Mouse (Mus musculus): ENCODE data around the gene Sgk1. TPM values are rescaled to one million over a fixed set of nuclear protein-coding genes. Genes with fewer than 3 reads are reported as not detected.

The Sgk1 gene
- polyA plus RNA-seq, 1 experiment from 2014 or later: 29.6 TPM

DNA sequence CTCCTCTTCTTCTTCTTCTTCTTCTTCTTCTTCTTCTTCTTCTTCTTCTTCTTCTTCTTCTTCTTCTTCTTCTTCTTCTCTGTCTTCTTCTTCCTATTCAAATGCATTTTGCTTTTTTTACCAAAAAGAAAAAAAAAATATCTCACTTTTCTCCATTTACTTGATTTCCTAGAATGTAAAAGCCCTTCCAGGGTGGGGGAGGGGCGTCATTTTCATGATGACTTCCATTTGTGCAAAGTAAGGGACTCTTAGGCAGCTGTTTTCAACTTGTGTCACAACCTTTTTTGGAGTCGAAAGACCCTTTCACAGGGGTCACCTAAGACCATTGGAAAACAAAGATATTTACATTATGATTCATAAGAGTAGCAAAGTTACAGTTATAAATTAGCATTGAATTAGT is 22.2 kb downstream of the Sgk1 start:
- H3K27ac ChIP-seq (ENCODE audit: low read depth): no peak overlapping the region
- WGBS: 81% methylated on average over 2 of the region's 2 CpGs
- DNase-seq (ENCODE audit: low spot score) (no peak), ATAC-seq (replicated peaks; ENCODE audit: low FRiP score, low TSS enrichment, low read depth) (no peak)
- 0 out of 2 replicates have a peak, but pooled peaks cover 8% of the 10 kb centered on the region for H3K4me1 ChIP-seq (replicated peaks; ENCODE audit: control insufficient read depth, insufficient read depth, low read length)
- H3K4me2 ChIP-seq (ENCODE audit: low read length): no peak overlapping the region
- H3K36me3 ChIP-seq (ENCODE audit: control insufficient read depth, insufficient read depth, low read length): no peaks in the 10 kb centered on the region
- no peak overlapping the region for H3K9ac ChIP-seq (ENCODE audit: low read length)
- H3K9me3 ChIP-seq (ENCODE audit: control insufficient read depth, low read length): no peaks in the 10 kb centered on the region
- H3K4me3 ChIP-seq (ENCODE audit: low read depth, low read length): no peak overlapping the region
- H3K27me3 ChIP-seq (replicated peaks; ENCODE audit: control insufficient read depth, insufficient read depth, low read length): no peaks in the 10 kb centered on the region

GRCm38 (mm10) chr10:21905616-21906015 is 23.6 kb downstream of the Sgk1 start:
- no peak for DNase-seq (ENCODE audit: low spot score)
- H3K36me3 ChIP-seq (ENCODE audit: control insufficient read depth, insufficient read depth, low read length): no peaks in the 10 kb centered on the region
- no peak overlapping the region for H3K4me2 ChIP-seq (ENCODE audit: low read length)
- H3K4me3 ChIP-seq (ENCODE audit: low read depth, low read length): no peak overlapping the region
- H3K27ac ChIP-seq (ENCODE audit: low read depth): no peak overlapping the region
- H3K4me1 ChIP-seq (replicated peaks; ENCODE audit: control insufficient read depth, insufficient read depth, low read length): 0 out of 2 replicates have a peak, but pooled peaks cover 8% of the 10 kb centered on the region
- 86% methylated on average over 1 of the region's 1 CpGs for WGBS
- no peak overlapping the region for H3K9ac ChIP-seq (ENCODE audit: low read length)
- no peaks in the 10 kb centered on the region for H3K27me3 ChIP-seq (replicated peaks; ENCODE audit: control insufficient read depth, insufficient read depth, low read length)
- no peak for ATAC-seq (replicated peaks; ENCODE audit: low FRiP score, low TSS enrichment, low read depth)
- no peaks in the 10 kb centered on the region for H3K9me3 ChIP-seq (ENCODE audit: control insufficient read depth, low read length)

DNA sequence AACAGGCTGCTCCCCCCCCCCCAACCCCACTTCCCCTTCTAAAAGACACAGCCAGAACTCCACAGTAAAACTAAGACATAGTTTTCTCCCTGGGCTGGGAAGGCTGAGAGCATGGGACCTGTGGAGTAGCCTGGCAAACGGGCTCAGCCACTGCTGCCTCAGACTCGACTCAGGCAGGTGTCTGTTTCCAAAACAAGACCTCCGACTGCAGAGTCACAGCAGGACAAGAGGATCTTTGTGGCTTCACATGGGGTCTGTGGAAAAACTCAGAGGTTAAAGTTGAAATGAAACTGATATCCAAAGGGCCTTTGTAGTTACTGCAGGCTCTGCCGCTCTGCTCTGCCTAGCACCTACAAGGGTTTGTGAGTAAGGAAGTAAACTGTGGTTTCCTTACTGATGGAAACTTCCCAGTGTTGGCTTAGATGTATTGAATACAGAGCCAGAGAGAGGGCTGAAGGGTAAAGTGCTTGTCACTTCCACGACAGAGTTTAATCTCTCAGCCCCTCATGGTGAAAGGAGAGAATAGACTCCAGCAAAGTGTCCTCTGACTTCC is 25.0 kb downstream of the Sgk1 start:
- no peak overlapping the region for H3K4me2 ChIP-seq (ENCODE audit: low read length)
- H3K4me1 ChIP-seq (replicated peaks; ENCODE audit: control insufficient read depth, insufficient read depth, low read length): 0 out of 2 replicates have a peak, but pooled peaks cover 8% of the 10 kb centered on the region
- DNase-seq (ENCODE audit: low spot score) (no peak), ATAC-seq (replicated peaks; ENCODE audit: low FRiP score, low TSS enrichment, low read depth) (no peak)
- H3K4me3 ChIP-seq (ENCODE audit: low read depth, low read length): no peak overlapping the region
- H3K9ac ChIP-seq (ENCODE audit: low read length): no peak overlapping the region
- no peaks in the 10 kb centered on the region for H3K27me3 ChIP-seq (replicated peaks; ENCODE audit: control insufficient read depth, insufficient read depth, low read length)
- H3K36me3 ChIP-seq (ENCODE audit: control insufficient read depth, insufficient read depth, low read length): no peaks in the 10 kb centered on the region
- WGBS: 40% methylated on average over 5 of the region's 5 CpGs
- no peaks in the 10 kb centered on the region for H3K9me3 ChIP-seq (ENCODE audit: control insufficient read depth, low read length)
- no peak overlapping the region for H3K27ac ChIP-seq (ENCODE audit: low read depth)

- no peak overlapping the region for H3K4me2 ChIP-seq (ENCODE audit: low read length)
- H3K27me3 ChIP-seq (replicated peaks; ENCODE audit: control insufficient read depth, insufficient read depth, low read length): no peaks in the 10 kb centered on the region
- WGBS: 61% methylated on average over 3 of the region's 3 CpGs
- ATAC-seq (replicated peaks; ENCODE audit: low FRiP score, low TSS enrichment, low read depth) (no peak), DNase-seq (ENCODE audit: low spot score) (no peak)
- H3K36me3 ChIP-seq (ENCODE audit: control insufficient read depth, insufficient read depth, low read length): no peaks in the 10 kb centered on the region
- 0 out of 2 replicates have a peak, but pooled peaks cover 8% of the 10 kb centered on the region for H3K4me1 ChIP-seq (replicated peaks; ENCODE audit: control insufficient read depth, insufficient read depth, low read length)
- no peak overlapping the region for H3K9ac ChIP-seq (ENCODE audit: low read length)
- H3K27ac ChIP-seq (ENCODE audit: low read depth): no peak overlapping the region
- H3K4me3 ChIP-seq (ENCODE audit: low read depth, low read length): no peak overlapping the region
- no peaks in the 10 kb centered on the region for H3K9me3 ChIP-seq (ENCODE audit: control insufficient read depth, low read length)
Observed at GRCm38 (mm10) chr10:21907784-21908183, 25.8 kb downstream of the Sgk1 start.

GRCm38 (mm10) chr10:21908686-21909085 is 26.7 kb downstream of the Sgk1 start:
- WGBS: 77% methylated on average over 1 of the region's 1 CpGs
- H3K36me3 ChIP-seq (ENCODE audit: control insufficient read depth, insufficient read depth, low read length): no peaks in the 10 kb centered on the region
- no peak overlapping the region for H3K4me2 ChIP-seq (ENCODE audit: low read length)
- H3K4me3 ChIP-seq (ENCODE audit: low read depth, low read length): no peak overlapping the region
- H3K4me1 ChIP-seq (replicated peaks; ENCODE audit: control insufficient read depth, insufficient read depth, low read length): 0 out of 2 replicates have a peak, but pooled peaks cover 8% of the 10 kb centered on the region
- no peak overlapping the region for H3K27ac ChIP-seq (ENCODE audit: low read depth)
- no peaks in the 10 kb centered on the region for H3K27me3 ChIP-seq (replicated peaks; ENCODE audit: control insufficient read depth, insufficient read depth, low read length)
- ATAC-seq (replicated peaks; ENCODE audit: low FRiP score, low TSS enrichment, low read depth): no peak
- no peaks in the 10 kb centered on the region for H3K9me3 ChIP-seq (ENCODE audit: control insufficient read depth, low read length)
- no peak overlapping the region for H3K9ac ChIP-seq (ENCODE audit: low read length)
- DNase-seq (ENCODE audit: low spot score): no peak

DNA sequence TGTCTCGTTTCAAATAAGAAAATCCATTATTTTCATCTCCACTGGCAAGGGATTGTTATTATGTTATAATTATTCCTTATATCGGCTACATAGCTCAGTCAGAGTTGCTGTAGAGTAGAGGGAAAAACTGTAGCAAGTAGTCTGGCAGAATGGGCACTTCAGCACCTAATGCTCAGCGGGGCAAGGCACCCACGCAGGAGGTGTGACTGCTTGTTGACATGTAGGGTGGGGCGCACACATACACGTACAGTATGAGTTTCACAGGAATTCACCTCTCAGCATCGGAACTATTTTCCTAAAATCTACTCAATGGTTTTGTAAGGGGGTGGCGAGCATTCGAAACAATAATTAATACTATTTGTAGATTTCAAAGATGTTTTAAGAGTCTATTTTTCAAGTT is 28.4 kb downstream of the Sgk1 start:
- no peaks in the 10 kb centered on the region for H3K36me3 ChIP-seq (ENCODE audit: control insufficient read depth, insufficient read depth, low read length)
- no peak overlapping the region for H3K4me3 ChIP-seq (ENCODE audit: low read depth, low read length)
- no peaks in the 10 kb centered on the region for H3K9me3 ChIP-seq (ENCODE audit: control insufficient read depth, low read length)
- H3K27me3 ChIP-seq (replicated peaks; ENCODE audit: control insufficient read depth, insufficient read depth, low read length): no peaks in the 10 kb centered on the region
- ATAC-seq (replicated peaks; ENCODE audit: low FRiP score, low TSS enrichment, low read depth) (no peak), DNase-seq (ENCODE audit: low spot score) (no peak)
- 90% methylated on average over 9 of the region's 9 CpGs for WGBS
- no peak overlapping the region for H3K4me2 ChIP-seq (ENCODE audit: low read length)
- no peak overlapping the region for H3K27ac ChIP-seq (ENCODE audit: low read depth)
- 0 out of 2 replicates have a peak, but pooled peaks cover 8% of the 10 kb centered on the region for H3K4me1 ChIP-seq (replicated peaks; ENCODE audit: control insufficient read depth, insufficient read depth, low read length)
- no peak overlapping the region for H3K9ac ChIP-seq (ENCODE audit: low read length)

DNA sequence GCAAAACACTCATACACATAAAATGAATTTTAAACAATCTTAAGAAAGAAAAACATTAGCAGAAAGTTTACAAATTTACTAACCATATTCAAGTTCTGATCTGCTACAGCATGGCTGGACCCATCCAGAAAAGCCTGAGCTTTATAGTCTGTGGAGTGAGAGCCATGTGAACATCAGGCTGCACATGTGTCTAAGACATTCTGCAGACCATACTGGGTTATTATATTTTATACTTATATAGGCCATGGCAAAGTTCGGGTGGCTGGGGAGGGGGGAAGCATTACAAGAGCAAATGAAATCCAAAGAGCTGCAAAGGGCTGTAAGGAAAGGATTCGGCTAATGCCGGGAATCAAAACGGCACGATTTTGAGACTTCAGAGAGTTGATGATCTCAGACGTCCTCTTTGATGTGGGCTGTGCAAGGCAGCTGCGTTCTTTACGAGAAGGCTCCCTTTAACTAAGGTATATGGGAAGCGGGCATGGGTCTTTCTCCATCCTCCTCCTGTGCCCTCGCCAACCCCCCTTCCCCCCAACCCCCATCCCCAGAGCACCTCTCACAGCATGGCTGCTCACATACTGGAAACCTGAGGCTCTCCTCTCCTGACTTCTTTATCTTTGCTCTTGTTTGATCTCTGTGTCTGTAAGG is 29.4 kb downstream of the Sgk1 start:
- Histone ChIP-seq H3K4me1 (replicated peaks; ENCODE audit: control insufficient read depth, insufficient read depth, low read length) (0 out of 2 replicates have a peak, but pooled peaks cover 8% of the 10 kb centered on the region), H3K4me3 (ENCODE audit: low read depth, low read length) (no peak overlapping the region), H3K27me3 (replicated peaks; ENCODE audit: control insufficient read depth, insufficient read depth, low read length) (no peaks in the 10 kb centered on the region), H3K4me2 (ENCODE audit: low read length) (no peak overlapping the region), H3K9me3 (ENCODE audit: control insufficient read depth, low read length) (no peaks in the 10 kb centered on the region), H3K9ac (ENCODE audit: low read length) (no peak overlapping the region), H3K27ac (ENCODE audit: low read depth) (no peak overlapping the region), H3K36me3 (ENCODE audit: control insufficient read depth, insufficient read depth, low read length) (no peaks in the 10 kb centered on the region)
- DNase-seq (ENCODE audit: low spot score) (no peak), ATAC-seq (replicated peaks; ENCODE audit: low FRiP score, low TSS enrichment, low read depth) (no peak)
- 72% methylated on average over 9 of the region's 10 CpGs for WGBS

DNA sequence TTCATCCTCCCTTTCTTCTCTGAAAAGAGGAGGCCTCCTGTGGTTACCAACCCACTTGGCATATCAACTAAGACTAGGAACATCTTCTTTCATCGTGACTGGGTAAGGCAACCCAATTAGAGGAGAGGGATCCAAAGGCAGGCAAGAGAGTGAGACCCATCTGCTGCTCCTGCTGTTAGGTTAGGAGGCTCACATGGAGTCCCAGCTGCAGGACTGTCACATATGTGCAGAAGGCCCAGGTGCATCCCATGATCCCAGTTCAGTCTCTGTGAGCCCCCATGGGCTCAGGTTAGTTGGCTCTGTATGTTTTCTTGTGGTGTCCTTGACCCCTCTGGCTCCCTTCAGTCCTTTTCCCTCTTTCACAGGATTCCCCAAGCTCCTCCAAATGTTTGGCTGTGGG is 32.8 kb downstream of the Sgk1 start:
- H3K4me1 ChIP-seq (replicated peaks; ENCODE audit: control insufficient read depth, insufficient read depth, low read length): no peaks in the 10 kb centered on the region

More for the DNA sequence above, 32.8 kb downstream of the Sgk1 start:
- ATAC-seq (replicated peaks; ENCODE audit: low FRiP score, low TSS enrichment, low read depth): no peak
- Histone ChIP-seq H3K27ac (ENCODE audit: low read depth) (no peak overlapping the region), H3K27me3 (replicated peaks; ENCODE audit: control insufficient read depth, insufficient read depth, low read length) (no peaks in the 10 kb centered on the region), H3K9me3 (ENCODE audit: control insufficient read depth, low read length) (no peaks in the 10 kb centered on the region), H3K9ac (ENCODE audit: low read length) (no peak overlapping the region), H3K4me2 (ENCODE audit: low read length) (no peak overlapping the region), H3K36me3 (ENCODE audit: control insufficient read depth, insufficient read depth, low read length) (no peaks in the 10 kb centered on the region), H3K4me3 (ENCODE audit: low read depth, low read length) (no peak overlapping the region)
- DNase-seq (ENCODE audit: low spot score): no peak
- 33% methylated on average over 1 of the region's 1 CpGs for WGBS

Measured in intestine, embryonic 14.5 days (tissue).